Comparison of ENCODE assay signal across 9 mouse cellular contexts in the genomic region with DNA sequence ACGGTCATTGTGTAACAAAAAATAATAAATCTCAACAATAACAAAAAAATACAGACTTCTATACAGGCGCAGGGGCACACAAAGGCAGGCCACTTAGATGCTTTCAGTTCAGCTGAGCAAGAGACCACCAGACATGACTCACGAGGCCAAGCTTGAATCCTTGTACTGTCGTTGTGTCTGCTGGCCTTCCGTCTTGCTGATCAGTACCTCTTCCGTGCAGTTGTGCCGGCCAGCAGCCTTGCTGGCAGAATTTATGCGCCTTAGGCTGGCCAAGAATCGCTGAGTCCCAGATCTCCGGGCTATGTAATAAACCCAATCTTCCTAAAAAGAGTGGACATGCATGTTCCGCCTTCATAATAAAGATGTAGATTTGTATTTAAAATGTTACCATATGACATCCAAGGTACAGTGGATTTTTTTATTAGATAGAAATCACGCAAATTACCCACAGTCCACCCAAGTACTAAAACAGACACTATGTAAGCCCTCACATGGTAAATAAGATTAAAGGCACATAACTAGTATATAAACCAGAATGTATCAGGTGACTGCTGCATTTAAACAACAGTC. TPM values are rescaled to one million over a fixed set of nuclear protein-coding genes. Genes with fewer than 3 reads are reported as not detected.
DNase-seq lines count a peak whose midpoint lies in the region; ATAC-seq and TF ChIP-seq lines count a peak whose summit lies in the region.
"Had no signal": no experiment of that assay in that cellular context is flagged by ENCODE, and none has a peak within 500 bp of the region (broad histone marks: within the 10 kb centered on the region; RNA-seq: fewer than 3 reads in every experiment).

No protein-coding gene starts in this region.

- no peaks in the 10 kb centered on the region for H3K9me3 ChIP-seq in heart, embryonic 11.5 days (replicated peaks; ENCODE audit: control insufficient read depth, low read length)
- no peaks in the 10 kb centered on the region for H3K9me3 ChIP-seq in heart, embryonic 15.5 days (replicated peaks)
- H3K9me3 ChIP-seq in liver, embryonic 16.5 days (replicated peaks; ENCODE audit: control insufficient read depth, low read length): no peaks in the 10 kb centered on the region

- H3K27ac ChIP-seq in heart, embryonic 11.5 days (ENCODE audit: low read depth, low read length): peak overlapping the region; percentile 88
- peak overlapping the region; percentile 77 for H3K27ac ChIP-seq in heart, embryonic 15.5 days
- H3K27ac ChIP-seq in liver, embryonic 16.5 days (ENCODE audit: low read length): no peak overlapping the region

- H3K4me1 ChIP-seq in heart, embryonic 11.5 days (ENCODE audit: control insufficient read depth, insufficient read depth, low read length): peaks cover 7% of the 10 kb centered on the region; the same call in 1 of the 2 replicates
- peaks cover 11% of the 10 kb centered on the region for H3K4me1 ChIP-seq in heart, embryonic 15.5 days (replicated peaks)
- H3K4me1 ChIP-seq in liver, embryonic 16.5 days (ENCODE audit: control insufficient read depth, low read depth, low read length): no peaks in the 10 kb centered on the region

- ATAC-seq in heart, embryonic 11.5 days (replicated peaks; ENCODE audit: insufficient number of reproducible peaks, low FRiP score, low TSS enrichment): no peak
- ATAC-seq in heart, embryonic 15.5 days (replicated peaks; ENCODE audit: insufficient number of reproducible peaks, insufficient read depth, low FRiP score, low read depth): 0 out of 2 replicates have a peak, but pooled peaks have one; percentile 18
- no peak for ATAC-seq in liver, embryonic 16.5 days (ENCODE audit: low read depth)
- ATAC-seq: Patski had no signal

- no peak for TF ChIP-seq CTCF in brain, embryonic 14.5 days (IDR thresholded peaks at IDR 0.05; ENCODE audit: borderline replicate concordance, extremely low read depth, insufficient read depth, insufficient read length)

- peak overlapping the region; percentile 96 for H3K4me2 ChIP-seq in heart, embryonic 11.5 days
- H3K4me2 ChIP-seq in heart, embryonic 15.5 days: peak overlapping the region; percentile 90
- peak overlapping the region; percentile 93 for H3K4me2 ChIP-seq in liver, embryonic 16.5 days (ENCODE audit: low read depth, low read length)

- TF ChIP-seq POLR2A in brain, embryonic 14.5 days (IDR thresholded peaks at IDR 0.05; ENCODE audit: borderline replicate concordance, extremely low read depth, insufficient read depth, insufficient read length, poor library complexity, severe bottlenecking): no peak

- H3K4me3 ChIP-seq in heart, embryonic 11.5 days (ENCODE audit: low read depth, low read length): peak overlapping the region; percentile 60
- peak overlapping the region; percentile 60 for H3K4me3 ChIP-seq in heart, embryonic 15.5 days
- peak overlapping the region; percentile 64 for H3K4me3 ChIP-seq in liver, embryonic 16.5 days (ENCODE audit: low read depth, low read length)

- DNase-seq in heart, adult 11 months: no peak
- DNase-seq in brain, embryonic 14.5 days (ENCODE audit: low read depth): peak; percentile 43
- no peak for DNase-seq in frontal cortex, postnatal 36 days (ENCODE audit: low spot score in 2 of 2)
- no peak for DNase-seq in spleen, postnatal 4 days (ENCODE audit: low spot score in 2 of 2)
- DNase-seq in layer of hippocampus, postnatal 25 days (ENCODE audit: extremely low spot score in 1 of 2, low spot score in 1 of 2): no peak

- H3K36me3 ChIP-seq in heart, embryonic 11.5 days (ENCODE audit: control insufficient read depth, insufficient read depth, low read length): peaks cover 3% of the 10 kb centered on the region
- H3K36me3 ChIP-seq in heart, embryonic 15.5 days: no peaks in the 10 kb centered on the region
- H3K36me3 ChIP-seq in liver, embryonic 16.5 days (ENCODE audit: control insufficient read depth, insufficient read depth): no peaks in the 10 kb centered on the region

- 51% methylated on average over 12 of the region's 12 CpGs for WGBS in heart, embryonic 11.5 days (ENCODE audit: insufficient replicate concordance)
- WGBS in heart, embryonic 15.5 days: 46% methylated on average over 12 of the region's 12 CpGs
- 60% methylated on average over 12 of the region's 12 CpGs for WGBS in liver, embryonic 16.5 days (ENCODE audit: insufficient replicate concordance)

- H3K9ac ChIP-seq in heart, embryonic 11.5 days (ENCODE audit: low read depth, low read length): peak overlapping the region; percentile 91
- peak overlapping the region; percentile 81 for H3K9ac ChIP-seq in heart, embryonic 15.5 days
- peak overlapping the region; percentile 68 for H3K9ac ChIP-seq in liver, embryonic 16.5 days (ENCODE audit: low read depth, low read length)

- no peaks in the 10 kb centered on the region for H3K27me3 ChIP-seq in heart, embryonic 11.5 days (ENCODE audit: control insufficient read depth, insufficient read depth, low read length)
- H3K27me3 ChIP-seq in heart, embryonic 15.5 days: no peaks in the 10 kb centered on the region
- H3K27me3 ChIP-seq in liver, embryonic 16.5 days (ENCODE audit: control insufficient read depth, insufficient read depth, low read depth, low read length): no peaks in the 10 kb centered on the region
- H3K27me3 ChIP-seq: Patski had no signal

RNA-seq across cellular contexts. Expression of gene Wrb, which starts 13.4 kb away (rescaled TPM):
- 84.1 and 96.5 TPM in 2 replicates for polyA plus RNA-seq in heart, embryonic 11.5 days (2014; fragmentation: Nextera tagmentation; extraction: Ambion mirVana)
- polyA plus RNA-seq in brain, embryonic 14.5 days (2012; rRNA removed): 151 and 176 TPM in 2 replicates
- polyA plus RNA-seq in heart, embryonic 15.5 days (2015; fragmentation: Nextera tagmentation; extraction: Ambion mirVana): 49.2 and 52.8 TPM in 2 replicates
- polyA plus RNA-seq in liver, embryonic 16.5 days (2015; fragmentation: Nextera tagmentation; extraction: Ambion mirVana): 9.0 TPM in 2 replicates
- 10 to 100 TPM; 58.1 to 75.6 TPM for total RNA-seq in layer of hippocampus, postnatal 25 days (2021)

RNA-seq across cellular contexts. Expression of gene Hmgn1, which starts 31.1 kb away (rescaled TPM):
- polyA plus RNA-seq in heart, embryonic 11.5 days (2014; fragmentation: Nextera tagmentation; extraction: Ambion mirVana): 543 and 564 TPM in 2 replicates
- 280 and 336 TPM in 2 replicates for polyA plus RNA-seq in brain, embryonic 14.5 days (2012; rRNA removed)
- polyA plus RNA-seq in heart, embryonic 15.5 days (2015; fragmentation: Nextera tagmentation; extraction: Ambion mirVana): 289 and 315 TPM in 2 replicates
- polyA plus RNA-seq in liver, embryonic 16.5 days (2015; fragmentation: Nextera tagmentation; extraction: Ambion mirVana): 89.0 and 109 TPM in 2 replicates
- total RNA-seq in layer of hippocampus, postnatal 25 days (2021): 10 to 100 TPM; 64.8 to 77.2 TPM

RNA-seq across cellular contexts. Expression of gene Lca5l, which starts 33.5 kb away (rescaled TPM):
- 1.5 and 1.6 TPM in 2 replicates for polyA plus RNA-seq in heart, embryonic 11.5 days (2014; fragmentation: Nextera tagmentation; extraction: Ambion mirVana)
- polyA plus RNA-seq in brain, embryonic 14.5 days (2012; rRNA removed): 1.4 and 2.8 TPM in 2 replicates
- 1.2 and 1.5 TPM in 2 replicates for polyA plus RNA-seq in heart, embryonic 15.5 days (2015; fragmentation: Nextera tagmentation; extraction: Ambion mirVana)
- polyA plus RNA-seq in liver, embryonic 16.5 days (2015; fragmentation: Nextera tagmentation; extraction: Ambion mirVana): 0.02 and 0.05 TPM in 2 replicates
- 1 to 10 TPM; 1.5 to 2.3 TPM for total RNA-seq in layer of hippocampus, postnatal 25 days (2021)

RNA-seq across cellular contexts. Expression of gene Sh3bgr, which starts 41.7 kb away (rescaled TPM):
- 664 and 687 TPM in 2 replicates for polyA plus RNA-seq in heart, embryonic 11.5 days (2014; fragmentation: Nextera tagmentation; extraction: Ambion mirVana)
- polyA plus RNA-seq in brain, embryonic 14.5 days (2012; rRNA removed): 1.0 and 2.9 TPM in 2 replicates
- 413 and 595 TPM in 2 replicates for polyA plus RNA-seq in heart, embryonic 15.5 days (2015; fragmentation: Nextera tagmentation; extraction: Ambion mirVana)
- polyA plus RNA-seq in liver, embryonic 16.5 days (2015; fragmentation: Nextera tagmentation; extraction: Ambion mirVana): 0.64 and 1.3 TPM in 2 replicates
- 1 to 10 TPM; 2.3 to 2.7 TPM for total RNA-seq in layer of hippocampus, postnatal 25 days (2021)
